Mouse (Mus musculus) midbrain, embryonic 15.5 days (tissue): ENCODE data around the gene Atg2a. TPM values are rescaled to one million over a fixed set of nuclear protein-coding genes. Genes with fewer than 3 reads are reported as not detected.

ENCODE experiments used
- ATAC-seq: fragments of 200-750 bp; cut with Nextera tagmentation; replicated peaks from 2 replicates; pipeline ENCODE4 v1.8.0; 2017; ENCODE audit warnings: moderate TSS enrichment
- H3K27ac ChIP-seq: fragments of 300-500 bp; sonication (generic); 2 replicates; pipeline ENCODE4 v1.5.1; 2015; ENCODE audit warnings: mild to moderate bottlenecking, inconsistent platforms
- H3K27me3 ChIP-seq: fragments of 300-500 bp; sonication (generic); replicated peaks from 2 replicates; pipeline ENCODE4 v1.6.1; 2015; ENCODE audit warnings: inconsistent platforms
- H3K36me3 ChIP-seq: fragments of 300-500 bp; sonication (generic); replicated peaks from 2 replicates; pipeline ENCODE4 v1.6.1; 2015; ENCODE audit warnings: inconsistent platforms
- H3K4me1 ChIP-seq: fragments of 300-500 bp; sonication (generic); 2 replicates; pipeline ENCODE4 v1.6.1; 2015; ENCODE audit warnings: inconsistent platforms
- H3K4me2 ChIP-seq: fragments of 300-500 bp; sonication (generic); 2 replicates; pipeline ENCODE4 v1.6.1; 2015; ENCODE audit warnings: inconsistent platforms, mild to moderate bottlenecking, moderate library complexity
- H3K4me3 ChIP-seq: fragments of 300-500 bp; sonication (generic); 2 replicates; pipeline ENCODE4 v1.5.1; 2015; ENCODE audit warnings: mild to moderate bottlenecking, inconsistent platforms
- H3K9ac ChIP-seq: fragments of 300-500 bp; sonication (generic); 2 replicates; pipeline ENCODE4 v1.6.1; 2015; ENCODE audit warnings: mild to moderate bottlenecking, inconsistent platforms
- H3K9me3 ChIP-seq: fragments of 300-500 bp; sonication (generic); 2 replicates; pipeline ENCODE4 v1.6.1; 2016; ENCODE audit warnings: inconsistent platforms
- WGBS: fragments of 180-500 bp; shearing (Covaris S2); methylation state at CpG from one replicate; pipeline ENCODE4 v1.1.7; 2015; ENCODE audit warnings: mixed read lengths; 5-methylcytosine and 5-hydroxymethylcytosine counted together
- polyA plus RNA-seq: library from polyadenylated mRNA; unstranded; fragments of >200 nt; fragmentation: Nextera tagmentation; extraction: Ambion mirVana; gene quantifications from 2 replicates; pipeline ENCODE4 v1.2.1, GENCODE M21; 2015

Atg2a gene
- polyA plus RNA-seq, 1 experiment from 2014 or later: 16.4 TPM

DNA sequence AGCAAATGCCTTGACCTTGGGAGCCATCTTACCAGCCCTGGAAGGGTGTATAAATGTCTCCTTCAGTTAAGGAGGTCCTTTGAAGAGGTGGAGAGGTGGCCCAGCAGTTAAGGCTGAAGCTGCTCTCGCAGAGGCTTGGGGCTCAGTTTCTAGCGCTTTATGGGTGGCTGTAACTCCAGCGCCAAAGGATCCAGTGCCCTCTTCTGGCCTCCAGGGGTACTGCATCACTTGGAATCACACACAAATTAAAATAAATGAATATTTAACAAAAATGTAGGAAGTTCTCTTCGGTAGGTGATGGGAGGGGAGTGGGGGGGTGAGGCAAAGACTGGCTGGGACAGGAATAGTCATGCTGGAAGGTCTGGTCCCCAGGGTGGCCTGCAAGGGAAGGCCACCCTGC lies 19.5 kb downstream of the Atg2a start:
- Histone ChIP-seq H3K4me3 (no peak overlapping the region), H3K27me3 (no peaks in the 10 kb centered on the region), H3K36me3 (peaks cover 39% of the 10 kb centered on the region; the same call in 1 of the 2 replicates), H3K9ac (no peak overlapping the region), H3K9me3 (no peaks in the 10 kb centered on the region), H3K27ac (no peak overlapping the region), H3K4me2 (no peak overlapping the region), H3K4me1 (no peaks in the 10 kb centered on the region)
- no peak for ATAC-seq
- WGBS: 82% methylated on average over 4 of the region's 4 CpGs

DNA sequence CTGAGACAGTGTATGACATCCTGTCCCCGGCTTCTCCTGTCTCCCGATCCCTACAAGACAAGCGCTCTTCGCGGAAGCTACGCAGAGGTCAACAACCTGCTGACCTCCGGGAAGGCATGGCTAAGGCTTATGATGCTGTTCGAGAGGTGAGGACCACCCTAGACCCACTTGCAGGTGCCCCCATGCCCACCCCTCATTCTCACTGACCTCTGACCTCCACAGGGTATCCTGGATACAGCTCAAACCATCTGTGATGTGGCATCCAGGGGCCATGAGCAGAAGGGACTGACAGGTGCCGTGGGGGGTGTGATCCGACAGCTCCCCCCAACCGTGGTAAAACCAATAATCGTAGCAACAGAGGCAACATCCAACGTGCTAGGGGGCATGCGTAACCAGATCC lies 19.9 kb downstream of the Atg2a start:
- Histone ChIP-seq H3K4me3 (no peak overlapping the region), H3K27me3 (no peaks in the 10 kb centered on the region), H3K9me3 (no peaks in the 10 kb centered on the region), H3K36me3 (peaks cover 34% of the 10 kb centered on the region; the same call in 1 of the 2 replicates), H3K27ac (no peak overlapping the region), H3K4me1 (no peaks in the 10 kb centered on the region), H3K4me2 (no peak overlapping the region), H3K9ac (no peak overlapping the region)
- 92% methylated on average over 14 of the region's 14 CpGs for WGBS
- ATAC-seq: no peak

DNA sequence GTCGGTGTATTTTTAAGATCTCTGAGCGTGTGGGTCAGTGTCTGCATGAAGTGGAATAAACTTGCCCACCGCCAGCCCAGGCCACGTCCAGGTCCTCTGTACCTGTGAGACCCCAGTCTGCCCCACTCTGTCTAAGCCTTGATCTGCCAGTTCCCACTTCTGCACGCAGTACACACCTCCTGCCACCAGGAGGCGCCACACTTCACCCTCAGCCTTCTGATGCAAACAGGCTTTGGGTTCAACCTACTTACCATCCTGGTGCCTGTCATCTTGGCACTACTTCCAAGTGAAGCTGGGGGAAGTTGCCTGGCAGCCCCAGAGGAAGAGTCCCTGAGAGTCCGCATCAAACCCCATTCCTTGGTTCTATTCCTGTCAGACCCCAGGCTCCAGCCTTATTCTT lies 20.8 kb downstream of the Atg2a start:
- H3K36me3 ChIP-seq: peaks cover 29% of the 10 kb centered on the region; the same call in 1 of the 2 replicates
- 54% methylated on average over 7 of the region's 7 CpGs for WGBS

DNA sequence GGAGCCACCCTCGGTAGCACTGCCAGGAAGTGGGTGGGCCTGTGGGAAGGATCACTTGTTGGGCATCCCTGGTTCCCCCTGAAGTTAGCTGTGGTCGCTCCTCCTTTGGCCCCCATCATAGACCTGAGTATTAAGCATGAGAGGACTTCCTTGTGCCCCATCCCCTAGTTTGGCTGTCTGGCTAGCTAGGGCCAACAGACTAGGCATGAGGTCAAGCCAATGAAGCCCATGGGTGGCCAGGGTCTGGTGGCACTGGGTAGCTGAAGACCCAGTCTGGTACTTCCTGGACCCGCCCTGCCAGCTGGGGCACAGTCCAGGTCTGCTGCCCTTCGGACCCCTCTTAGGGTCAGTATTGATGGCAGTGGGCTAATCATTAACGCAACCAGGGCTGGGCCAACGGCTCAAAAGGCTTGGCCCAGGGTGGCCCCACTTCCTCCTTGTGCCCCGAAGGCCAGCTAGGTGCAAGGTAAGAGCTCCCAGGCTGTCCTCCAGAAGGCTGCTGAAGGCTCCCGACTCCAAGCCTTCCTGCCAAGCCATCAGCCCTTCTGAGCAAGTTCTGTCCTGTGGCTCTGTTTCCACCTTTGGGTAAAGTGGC lies 21.5 kb downstream of the Atg2a start:
- peaks cover 25% of the 10 kb centered on the region; the same call in 1 of the 2 replicates for H3K36me3 ChIP-seq
- ATAC-seq: no peak
- no peaks in the 10 kb centered on the region for H3K9me3 ChIP-seq
- H3K27ac ChIP-seq: no peak overlapping the region
- 91% methylated on average over 8 of the region's 8 CpGs for WGBS
- no peak overlapping the region for H3K4me3 ChIP-seq
- H3K4me2 ChIP-seq: no peak overlapping the region
- H3K9ac ChIP-seq: no peak overlapping the region
- no peaks in the 10 kb centered on the region for H3K4me1 ChIP-seq
- H3K27me3 ChIP-seq: no peaks in the 10 kb centered on the region

More for the DNA sequence above, 20.8 kb downstream of the Atg2a start:
- no peak overlapping the region for H3K9ac ChIP-seq
- H3K27ac ChIP-seq: no peak overlapping the region
- H3K4me2 ChIP-seq: no peak overlapping the region
- no peaks in the 10 kb centered on the region for H3K9me3 ChIP-seq
- no peak for ATAC-seq
- no peaks in the 10 kb centered on the region for H3K27me3 ChIP-seq
- no peaks in the 10 kb centered on the region for H3K4me1 ChIP-seq
- H3K4me3 ChIP-seq: no peak overlapping the region

DNA sequence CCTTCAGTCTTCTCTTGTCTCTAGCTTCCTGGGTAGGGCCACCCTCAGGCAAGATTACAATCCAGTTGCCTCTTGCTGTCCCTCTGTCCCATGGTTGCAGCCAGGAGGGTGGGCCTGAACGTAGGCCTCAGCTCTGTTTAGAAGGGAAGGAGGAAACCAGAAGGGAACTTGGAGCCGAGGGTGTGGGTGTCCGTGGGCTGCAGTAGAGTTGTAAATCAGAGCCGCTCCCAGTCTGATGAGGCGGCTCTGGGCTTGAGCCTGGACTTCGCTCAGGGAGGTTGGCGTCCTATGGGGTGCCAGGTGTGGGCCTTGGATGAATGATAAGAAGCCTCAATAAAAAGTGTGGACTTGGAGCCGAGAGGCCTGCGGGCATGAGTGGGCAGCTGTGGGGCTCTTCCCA lies 22.7 kb downstream of the Atg2a start:
- Histone ChIP-seq H3K9me3 (no peaks in the 10 kb centered on the region), H3K9ac (no peak overlapping the region), H3K36me3 (peaks cover 17% of the 10 kb centered on the region; the same call in 1 of the 2 replicates), H3K4me1 (no peaks in the 10 kb centered on the region), H3K27me3 (no peaks in the 10 kb centered on the region), H3K27ac (no peak overlapping the region), H3K4me2 (no peak overlapping the region), H3K4me3 (no peak overlapping the region)
- 80% methylated on average over 9 of the region's 9 CpGs for WGBS
- no peak for ATAC-seq

DNA sequence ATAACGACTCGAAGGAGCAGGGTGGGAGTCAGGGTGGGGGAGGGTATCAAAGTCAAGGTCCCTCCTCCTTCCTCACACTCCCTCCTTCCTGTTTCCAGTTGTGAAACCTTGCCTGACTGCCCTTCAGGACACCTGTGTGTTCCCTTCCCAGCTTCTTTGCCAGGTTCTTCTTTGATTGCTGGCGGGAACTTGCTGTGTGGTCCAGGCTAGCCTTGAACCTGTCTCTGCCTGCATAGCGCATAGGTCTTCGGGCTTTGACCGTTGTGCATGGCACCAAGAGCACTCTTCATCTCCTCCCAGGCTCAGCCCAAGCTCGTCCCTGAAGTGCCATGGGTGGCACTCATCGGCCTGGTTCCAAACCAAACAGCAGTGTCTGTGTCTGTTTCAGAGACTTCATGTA lies 23.5 kb downstream of the Atg2a start:
- Histone ChIP-seq H3K27ac (no peak overlapping the region), H3K4me2 (no peak overlapping the region), H3K4me3 (no peak overlapping the region), H3K9ac (no peak overlapping the region), H3K4me1 (no peaks in the 10 kb centered on the region), H3K27me3 (no peaks in the 10 kb centered on the region), H3K9me3 (no peaks in the 10 kb centered on the region), H3K36me3 (peaks cover 17% of the 10 kb centered on the region; the same call in 1 of the 2 replicates)
- WGBS: 91% methylated on average over 8 of the region's 8 CpGs
- ATAC-seq: no peak

DNA sequence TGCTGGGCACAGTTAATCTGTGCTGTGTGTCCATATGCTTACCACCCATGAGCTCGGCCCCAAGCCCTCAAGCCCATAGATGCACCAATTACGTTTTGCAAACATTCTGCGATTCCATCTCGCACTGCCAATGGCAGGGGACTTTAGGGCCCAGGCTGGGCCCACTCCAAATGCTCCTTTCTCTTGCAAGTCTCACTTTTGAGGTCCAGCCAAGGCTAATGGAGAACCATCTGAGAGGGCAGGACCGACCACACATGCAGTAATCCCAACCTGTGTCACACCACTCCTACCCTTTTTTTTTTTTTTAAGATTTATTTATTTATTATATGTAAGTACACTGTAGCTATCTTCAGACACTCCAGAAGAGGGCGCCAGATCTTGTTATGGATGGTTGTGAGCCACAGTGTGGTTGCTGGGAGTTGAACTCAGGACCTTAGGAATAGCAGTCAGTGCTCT lies 24.3 kb downstream of the Atg2a start:
- no peaks in the 10 kb centered on the region for H3K9me3 ChIP-seq
- ATAC-seq: no peak
- H3K4me1 ChIP-seq: no peaks in the 10 kb centered on the region
- H3K36me3 ChIP-seq: peaks cover 16% of the 10 kb centered on the region; the same call in 1 of the 2 replicates
- no peaks in the 10 kb centered on the region for H3K27me3 ChIP-seq
- no peak overlapping the region for H3K9ac ChIP-seq
- 63% methylated on average over 6 of the region's 6 CpGs for WGBS
- H3K4me3 ChIP-seq: no peak overlapping the region
- no peak overlapping the region for H3K4me2 ChIP-seq
- H3K27ac ChIP-seq: no peak overlapping the region

DNA sequence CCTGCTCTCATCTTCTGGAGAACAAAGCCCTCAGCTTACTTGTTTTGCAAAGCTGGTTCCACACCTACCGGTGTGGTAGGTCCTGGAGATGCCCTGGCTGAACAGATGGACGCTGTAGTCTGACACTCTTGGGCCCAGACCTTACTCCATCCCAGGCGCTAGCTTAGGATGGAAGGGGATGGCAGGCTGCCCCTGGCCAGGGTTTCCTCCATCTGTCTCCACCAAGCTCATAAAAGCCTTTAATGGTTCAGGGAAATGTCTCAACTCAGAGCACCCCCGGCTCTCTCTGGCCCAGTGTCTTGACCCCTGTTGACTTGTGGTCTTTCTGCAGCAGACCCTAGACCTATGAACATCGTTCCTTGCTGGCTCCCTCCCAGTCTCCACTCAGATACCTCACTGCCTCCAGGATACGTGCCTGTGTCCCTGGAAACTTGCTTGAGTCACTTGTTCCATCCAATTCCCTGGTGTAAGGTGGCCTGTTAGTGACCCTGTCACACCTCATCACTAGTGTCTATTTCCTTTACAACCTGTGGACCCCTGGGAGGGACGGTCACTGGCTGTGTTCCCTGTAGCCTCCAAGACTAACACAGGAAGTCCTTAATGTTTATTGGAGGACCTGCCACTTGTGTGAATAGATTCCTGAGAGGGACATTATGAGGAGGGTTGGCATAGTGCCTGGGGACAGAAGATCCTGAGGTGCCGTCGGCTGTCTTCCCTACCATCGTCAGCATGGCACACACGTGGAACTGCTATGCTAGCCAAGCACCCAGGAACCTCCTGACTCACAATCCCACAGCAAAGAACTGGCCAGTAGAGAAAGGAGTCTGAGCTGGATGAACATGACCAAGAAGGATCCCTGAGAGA lies 26.1 kb downstream of the Atg2a start:
- H3K4me1 ChIP-seq: no peaks in the 10 kb centered on the region; the same call in 1 of the 2 replicates
- no peak for ATAC-seq
- WGBS: 79% methylated on average over 11 of the region's 11 CpGs
- H3K36me3 ChIP-seq: no peaks in the 10 kb centered on the region
- H3K27ac ChIP-seq: no peak overlapping the region
- H3K4me2 ChIP-seq: no peak overlapping the region
- H3K27me3 ChIP-seq: no peaks in the 10 kb centered on the region
- H3K9ac ChIP-seq: no peak overlapping the region
- no peaks in the 10 kb centered on the region for H3K9me3 ChIP-seq
- no peak overlapping the region for H3K4me3 ChIP-seq

DNA sequence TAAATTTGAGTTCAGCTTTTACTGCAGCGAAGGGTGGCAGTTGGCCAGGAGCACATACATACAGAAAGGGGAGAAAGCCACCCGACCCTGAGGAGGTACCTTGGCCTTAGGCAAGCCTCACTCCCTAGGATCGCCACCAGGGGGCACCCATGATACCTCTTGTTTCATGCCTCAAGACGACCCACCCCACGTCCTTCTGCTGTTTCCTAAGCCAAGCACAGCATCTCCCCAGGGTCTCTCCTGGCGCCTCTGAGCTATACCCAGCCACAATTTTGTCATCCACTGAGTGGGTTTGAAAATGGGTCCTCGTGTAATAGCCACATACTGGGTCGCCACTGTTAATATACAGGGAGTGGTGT lies 26.7 kb downstream of the Atg2a start:
- H3K36me3 ChIP-seq: no peaks in the 10 kb centered on the region
- H3K4me1 ChIP-seq: no peaks in the 10 kb centered on the region; the same call in 1 of the 2 replicates
- H3K9ac ChIP-seq: no peak overlapping the region
- no peak overlapping the region for H3K27ac ChIP-seq
- no peaks in the 10 kb centered on the region for H3K9me3 ChIP-seq
- WGBS: 20% methylated on average over 8 of the region's 8 CpGs
- H3K4me3 ChIP-seq: no peak overlapping the region
- ATAC-seq: no peak
- no peaks in the 10 kb centered on the region for H3K27me3 ChIP-seq
- H3K4me2 ChIP-seq: no peak overlapping the region

DNA sequence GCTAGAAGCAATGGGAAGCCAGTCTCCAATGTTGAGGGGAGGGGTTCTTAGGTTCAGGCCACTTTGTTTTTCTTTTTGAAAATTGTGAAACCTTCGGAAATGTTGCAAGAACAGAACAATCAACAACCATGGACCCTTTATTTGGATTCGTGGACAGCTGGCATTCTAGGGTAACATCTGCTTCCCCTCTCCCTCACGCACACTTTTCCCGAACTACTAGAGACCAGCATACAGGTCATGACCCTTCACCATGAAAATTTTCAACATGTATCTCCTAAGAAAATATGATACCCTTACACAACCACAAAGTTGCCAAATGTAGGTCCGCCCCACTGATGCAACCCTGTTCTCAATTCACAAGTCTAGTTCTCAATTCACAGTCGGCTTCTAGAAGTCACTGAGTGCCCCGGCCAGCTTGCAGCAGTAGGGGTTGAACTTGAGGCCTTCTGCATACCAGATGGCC lies 27.2 kb downstream of the Atg2a start:
- no peak overlapping the region for H3K9ac ChIP-seq
- H3K4me3 ChIP-seq: no peak overlapping the region
- no peak overlapping the region for H3K27ac ChIP-seq
- H3K36me3 ChIP-seq: no peaks in the 10 kb centered on the region
- no peaks in the 10 kb centered on the region for H3K9me3 ChIP-seq
- 86% methylated on average over 7 of the region's 7 CpGs for WGBS
- H3K4me2 ChIP-seq: no peak overlapping the region
- no peaks in the 10 kb centered on the region; the same call in 1 of the 2 replicates for H3K4me1 ChIP-seq
- no peak for ATAC-seq
- H3K27me3 ChIP-seq: no peaks in the 10 kb centered on the region

DNA sequence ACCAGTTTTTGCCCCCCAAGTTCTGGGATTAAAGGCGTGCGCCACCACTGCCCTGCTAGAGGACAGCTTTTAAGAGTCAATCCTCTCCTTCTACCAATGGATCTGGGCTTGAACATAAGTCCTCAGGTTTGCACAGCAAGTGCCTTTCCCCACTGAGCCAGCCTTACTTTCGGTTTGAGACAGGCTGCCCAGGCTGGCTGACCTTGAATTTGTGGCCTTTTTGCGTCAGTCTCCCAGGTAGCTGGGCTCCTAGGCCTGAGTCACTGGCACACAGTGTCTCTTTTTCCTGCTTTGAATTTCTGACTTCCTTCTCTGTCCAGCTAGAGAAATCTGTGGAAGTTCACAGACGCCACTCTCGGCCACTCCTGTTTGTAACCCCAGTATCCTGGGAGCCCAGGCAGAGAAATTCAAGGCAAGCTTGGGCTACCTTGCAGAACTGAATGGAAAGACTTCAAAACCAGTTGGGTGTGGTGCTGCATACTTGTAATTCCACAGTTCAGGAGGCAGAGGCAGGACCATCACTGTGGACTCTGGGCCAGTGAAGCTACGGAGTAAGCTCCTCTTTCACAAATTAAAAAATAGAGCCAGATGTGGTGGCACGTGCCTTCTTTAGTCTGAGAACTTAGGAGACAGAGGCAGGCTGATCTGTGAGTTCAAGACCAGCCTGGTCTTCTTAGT lies 28.5 kb downstream of the Atg2a start:
- no peak for ATAC-seq
- no peaks in the 10 kb centered on the region for H3K36me3 ChIP-seq
- WGBS: 89% methylated on average over 8 of the region's 8 CpGs
- H3K4me3 ChIP-seq: no peak overlapping the region
- H3K9me3 ChIP-seq: no peaks in the 10 kb centered on the region
- H3K27me3 ChIP-seq: no peaks in the 10 kb centered on the region
- H3K4me2 ChIP-seq: no peak overlapping the region
- H3K9ac ChIP-seq: no peak overlapping the region
- H3K4me1 ChIP-seq: no peaks in the 10 kb centered on the region; the same call in 1 of the 2 replicates
- H3K27ac ChIP-seq: no peak overlapping the region

DNA sequence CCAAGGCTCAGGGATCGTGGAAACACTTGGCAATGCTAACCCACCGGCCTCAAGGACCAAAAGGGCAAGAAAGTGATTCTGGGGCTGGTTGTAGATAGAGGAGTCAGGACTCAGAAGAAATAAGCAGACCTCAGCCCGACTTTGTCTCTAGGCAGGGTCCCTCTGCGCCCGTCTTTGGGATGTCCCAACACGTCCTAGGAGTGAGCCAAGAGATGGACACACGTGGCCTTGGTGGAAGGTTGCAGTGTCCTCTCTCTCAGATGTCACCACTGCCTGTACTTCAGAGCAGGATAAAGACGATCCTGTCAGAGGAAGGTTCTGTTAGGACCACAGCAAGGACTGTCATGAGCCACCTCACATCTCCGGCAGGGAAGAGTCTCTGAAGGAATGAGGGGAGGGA lies 29.2 kb downstream of the Atg2a start:
- Histone ChIP-seq H3K9ac (no peak overlapping the region), H3K4me2 (no peak overlapping the region), H3K9me3 (no peaks in the 10 kb centered on the region), H3K27ac (no peak overlapping the region), H3K36me3 (no peaks in the 10 kb centered on the region), H3K4me3 (no peak overlapping the region), H3K4me1 (peaks cover 1% of the 10 kb centered on the region), H3K27me3 (no peaks in the 10 kb centered on the region)
- WGBS: 58% methylated on average over 9 of the region's 9 CpGs
- ATAC-seq: no peak
